Mouse (Mus musculus): Measurements from ENCODE around the gene Ttc12. TPM values are rescaled to one million over a fixed set of nuclear protein-coding genes. Genes with fewer than 3 reads are reported as not detected.

Gene Ttc12
- polyA plus RNA-seq (2014; fragmentation: Nextera tagmentation; extraction: Ambion mirVana), result 1.7 and 2.4 TPM in 2 replicates

- DNase-seq (ENCODE audit: low spot score) (peak; percentile 81), ATAC-seq (ENCODE audit: insufficient read depth, low FRiP score, low TSS enrichment) (peak; percentile 90)
- H3K9me3 ChIP-seq (ENCODE audit: control insufficient read depth, low read length), result no peaks in the 10 kb centered on the region
- peak within 1 kb of the TSS; percentile 37 for H3K9ac ChIP-seq (ENCODE audit: low read length)
- H3K36me3 ChIP-seq (ENCODE audit: control insufficient read depth, insufficient read depth, low read length), result no peaks in the 10 kb centered on the region
- peak within 1 kb of the TSS; percentile 51 for H3K4me3 ChIP-seq (ENCODE audit: low read depth, low read length)
- no peaks in the 10 kb centered on the region for H3K4me1 ChIP-seq (ENCODE audit: control insufficient read depth, insufficient read depth, low read length)
- peak within 1 kb of the TSS; percentile 37; the same call in 1 of the 2 replicates for H3K27ac ChIP-seq (ENCODE audit: low read depth, low read length)
- WGBS, result 0% methylated on average over 18 of the region's 18 CpGs
- no peaks in the 10 kb centered on the region for H3K27me3 ChIP-seq (ENCODE audit: control insufficient read depth, insufficient read depth, low read length)
- peak within 1 kb of the TSS; percentile 78 for H3K4me2 ChIP-seq (ENCODE audit: low read depth)
Measured at GRCm38 (mm10) chr9:49485892-49486311, at the start of gene Ttc12. Ttc12 (minus strand) TSS chr9:49486225.

GRCm38 (mm10) chr9:49534958-49535357, 48.9 kb upstream of the Ttc12 start:
- Histone ChIP-seq H3K4me2 (ENCODE audit: low read depth) (no peak overlapping the region), H3K27ac (ENCODE audit: low read depth, low read length) (no peak overlapping the region), H3K36me3 (ENCODE audit: control insufficient read depth, insufficient read depth, low read length) (no peaks in the 10 kb centered on the region), H3K9ac (ENCODE audit: low read length) (no peak overlapping the region), H3K4me1 (ENCODE audit: control insufficient read depth, insufficient read depth, low read length) (peaks cover 14% of the 10 kb centered on the region), H3K4me3 (ENCODE audit: low read depth, low read length) (no peak overlapping the region), H3K9me3 (ENCODE audit: control insufficient read depth, low read length) (no peaks in the 10 kb centered on the region), H3K27me3 (ENCODE audit: control insufficient read depth, insufficient read depth, low read length) (no peaks in the 10 kb centered on the region)
- no peak for ATAC-seq (ENCODE audit: insufficient read depth, low FRiP score, low TSS enrichment)
- WGBS, result 46% methylated on average over 4 of the region's 4 CpGs
- no peak for DNase-seq (ENCODE audit: low spot score)

DNA sequence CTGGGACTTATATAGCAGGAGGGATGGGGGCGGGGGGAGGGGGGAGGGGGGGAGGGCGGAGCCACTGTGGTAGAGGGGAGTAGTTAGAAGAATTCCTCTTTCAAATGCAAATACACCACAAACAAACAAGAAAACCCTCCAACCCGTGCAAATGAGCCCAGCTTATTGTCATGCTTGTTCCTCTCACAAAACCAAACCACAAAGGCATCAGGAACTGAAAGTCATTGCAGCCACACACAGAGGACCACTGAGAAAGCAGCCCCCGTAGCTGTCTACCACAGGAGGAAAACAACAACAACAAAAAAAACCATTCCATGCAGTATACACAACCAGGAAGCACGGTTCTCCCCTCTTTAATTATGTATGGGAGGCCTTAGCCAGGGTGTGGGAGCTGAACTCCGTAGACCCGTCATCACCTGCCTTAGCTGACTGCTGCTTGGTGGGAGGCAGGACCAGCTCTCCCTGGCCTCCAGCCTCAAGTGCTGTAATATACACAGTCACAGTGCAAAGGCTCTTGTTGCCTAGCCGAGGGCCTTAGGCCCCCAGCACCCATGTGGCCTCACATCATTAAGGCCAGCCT, 48.0 kb upstream of the Ttc12 start:
- peaks cover 14% of the 10 kb centered on the region for H3K4me1 ChIP-seq (ENCODE audit: control insufficient read depth, insufficient read depth, low read length)
- H3K27me3 ChIP-seq (ENCODE audit: control insufficient read depth, insufficient read depth, low read length), result no peaks in the 10 kb centered on the region
- no peaks in the 10 kb centered on the region for H3K36me3 ChIP-seq (ENCODE audit: control insufficient read depth, insufficient read depth, low read length)
- DNase-seq (ENCODE audit: low spot score) (peak; percentile 44), ATAC-seq (ENCODE audit: insufficient read depth, low FRiP score, low TSS enrichment) (peak; percentile 63)
- H3K9ac ChIP-seq (ENCODE audit: low read length), result no peak overlapping the region
- H3K4me3 ChIP-seq (ENCODE audit: low read depth, low read length), result no peak overlapping the region
- H3K4me2 ChIP-seq (ENCODE audit: low read depth), result no peak overlapping the region
- H3K27ac ChIP-seq (ENCODE audit: low read depth, low read length), result 0 out of 2 replicates have a peak overlapping the region, but pooled peaks have one; percentile 53
- H3K9me3 ChIP-seq (ENCODE audit: control insufficient read depth, low read length), result no peaks in the 10 kb centered on the region
- 10% methylated on average over 7 of the region's 8 CpGs for WGBS

DNA sequence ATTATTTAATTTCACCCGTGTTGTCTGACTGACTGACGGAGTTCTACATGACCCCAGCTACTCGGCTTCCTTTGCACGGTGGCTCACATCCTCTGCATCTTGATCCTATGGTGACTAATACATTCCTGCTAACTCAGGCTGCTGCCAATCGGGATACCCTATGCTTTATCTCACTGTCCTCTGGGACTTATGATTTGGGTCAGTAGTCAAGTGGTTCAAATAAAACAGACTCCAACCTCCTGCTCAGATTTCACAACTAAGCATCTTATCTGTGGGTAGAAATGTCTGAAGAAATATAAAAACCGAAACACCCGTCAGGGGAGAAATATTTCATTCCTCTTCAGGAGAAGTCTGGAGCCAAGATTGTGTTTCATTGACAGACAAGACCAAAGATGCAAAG, 47.4 kb upstream of the Ttc12 start:
- Histone ChIP-seq H3K27me3 (ENCODE audit: control insufficient read depth, insufficient read depth, low read length) (no peaks in the 10 kb centered on the region), H3K4me3 (ENCODE audit: low read depth, low read length) (no peak overlapping the region), H3K9ac (ENCODE audit: low read length) (no peak overlapping the region), H3K36me3 (ENCODE audit: control insufficient read depth, insufficient read depth, low read length) (no peaks in the 10 kb centered on the region), H3K27ac (ENCODE audit: low read depth, low read length) (no peak overlapping the region), H3K9me3 (ENCODE audit: control insufficient read depth, low read length) (no peaks in the 10 kb centered on the region), H3K4me1 (ENCODE audit: control insufficient read depth, insufficient read depth, low read length) (peaks cover 14% of the 10 kb centered on the region), H3K4me2 (ENCODE audit: low read depth) (no peak overlapping the region)
- DNase-seq (ENCODE audit: low spot score), result no peak
- ATAC-seq (ENCODE audit: insufficient read depth, low FRiP score, low TSS enrichment), result no peak
- WGBS, result 82% methylated on average over 7 of the region's 7 CpGs

- no peak overlapping the region for H3K4me2 ChIP-seq (ENCODE audit: low read depth)
- DNase-seq (ENCODE audit: low spot score) (no peak), ATAC-seq (ENCODE audit: insufficient read depth, low FRiP score, low TSS enrichment) (no peak)
- H3K9me3 ChIP-seq (ENCODE audit: control insufficient read depth, low read length), result no peaks in the 10 kb centered on the region
- H3K27ac ChIP-seq (ENCODE audit: low read depth, low read length), result no peak overlapping the region
- no peaks in the 10 kb centered on the region for H3K36me3 ChIP-seq (ENCODE audit: control insufficient read depth, insufficient read depth, low read length)
- WGBS, result 94% methylated on average over 6 of the region's 6 CpGs
- H3K4me3 ChIP-seq (ENCODE audit: low read depth, low read length), result no peak overlapping the region
- peaks cover 14% of the 10 kb centered on the region for H3K4me1 ChIP-seq (ENCODE audit: control insufficient read depth, insufficient read depth, low read length)
- H3K9ac ChIP-seq (ENCODE audit: low read length), result no peak overlapping the region
- no peaks in the 10 kb centered on the region for H3K27me3 ChIP-seq (ENCODE audit: control insufficient read depth, insufficient read depth, low read length)
Measured at GRCm38 (mm10) chr9:49531833-49532232, 45.8 kb upstream of the Ttc12 start.

DNA sequence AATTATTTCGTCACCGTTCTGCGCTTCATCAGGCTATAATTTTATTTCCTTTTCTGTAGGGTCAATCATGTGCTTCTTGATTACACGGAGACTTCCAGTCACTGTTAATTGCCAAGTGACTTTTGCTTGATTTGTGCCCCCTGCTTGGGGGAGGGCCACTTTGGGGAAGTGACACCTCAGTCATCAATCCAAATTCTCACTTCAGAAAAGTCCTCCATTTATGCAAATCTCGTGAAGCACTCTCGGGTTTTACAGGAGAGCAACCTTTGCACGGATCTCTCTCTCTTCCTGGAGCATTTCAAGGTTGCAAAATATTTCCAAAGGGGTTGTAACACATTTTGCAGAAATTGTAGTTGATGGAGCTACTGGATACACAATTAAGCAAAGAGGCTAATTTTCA, 45.2 kb upstream of the Ttc12 start:
- WGBS, result 52% methylated on average over 7 of the region's 7 CpGs
- peaks cover 14% of the 10 kb centered on the region for H3K4me1 ChIP-seq (ENCODE audit: control insufficient read depth, insufficient read depth, low read length)
- DNase-seq (ENCODE audit: low spot score), result no peak
- no peak overlapping the region for H3K4me2 ChIP-seq (ENCODE audit: low read depth)
- no peaks in the 10 kb centered on the region for H3K36me3 ChIP-seq (ENCODE audit: control insufficient read depth, insufficient read depth, low read length)
- no peak overlapping the region for H3K4me3 ChIP-seq (ENCODE audit: low read depth, low read length)
- no peak for ATAC-seq (ENCODE audit: insufficient read depth, low FRiP score, low TSS enrichment)
- H3K27ac ChIP-seq (ENCODE audit: low read depth, low read length), result no peak overlapping the region
- H3K27me3 ChIP-seq (ENCODE audit: control insufficient read depth, insufficient read depth, low read length), result no peaks in the 10 kb centered on the region
- no peak overlapping the region for H3K9ac ChIP-seq (ENCODE audit: low read length)
- no peaks in the 10 kb centered on the region for H3K9me3 ChIP-seq (ENCODE audit: control insufficient read depth, low read length)

DNA sequence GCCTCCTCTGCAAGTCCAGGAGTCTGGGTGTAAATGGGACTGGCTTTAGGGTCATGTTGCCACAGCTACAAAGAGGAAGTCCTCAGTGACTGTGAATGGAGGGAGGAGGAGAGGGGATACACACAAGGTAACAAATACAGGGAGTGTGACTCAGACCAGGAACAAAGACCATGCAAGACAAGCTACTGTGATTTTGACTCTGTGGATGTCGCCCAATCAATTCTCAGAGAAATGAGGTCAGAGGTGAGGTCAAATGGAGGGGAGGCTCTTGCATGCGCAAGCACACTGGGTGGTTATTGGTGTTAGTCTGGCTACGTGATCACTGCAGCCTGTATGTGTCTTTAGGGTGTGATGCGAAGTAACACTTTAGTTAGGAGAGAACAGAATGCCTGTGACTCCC, 44.7 kb upstream of the Ttc12 start:
- Histone ChIP-seq H3K4me1 (ENCODE audit: control insufficient read depth, insufficient read depth, low read length) (peaks cover 9% of the 10 kb centered on the region), H3K9me3 (ENCODE audit: control insufficient read depth, low read length) (no peaks in the 10 kb centered on the region), H3K27me3 (ENCODE audit: control insufficient read depth, insufficient read depth, low read length) (no peaks in the 10 kb centered on the region), H3K27ac (ENCODE audit: low read depth, low read length) (no peak overlapping the region), H3K36me3 (ENCODE audit: control insufficient read depth, insufficient read depth, low read length) (no peaks in the 10 kb centered on the region), H3K4me3 (ENCODE audit: low read depth, low read length) (no peak overlapping the region), H3K9ac (ENCODE audit: low read length) (no peak overlapping the region), H3K4me2 (ENCODE audit: low read depth) (no peak overlapping the region)
- DNase-seq (ENCODE audit: low spot score) (no peak), ATAC-seq (ENCODE audit: insufficient read depth, low FRiP score, low TSS enrichment) (no peak)
- WGBS, result 41% methylated on average over 4 of the region's 4 CpGs

- Histone ChIP-seq H3K36me3 (ENCODE audit: control insufficient read depth, insufficient read depth, low read length) (no peaks in the 10 kb centered on the region), H3K4me1 (ENCODE audit: control insufficient read depth, insufficient read depth, low read length) (peaks cover 5% of the 10 kb centered on the region), H3K27ac (ENCODE audit: low read depth, low read length) (no peak overlapping the region), H3K9ac (ENCODE audit: low read length) (no peak overlapping the region), H3K4me3 (ENCODE audit: low read depth, low read length) (no peak overlapping the region), H3K4me2 (ENCODE audit: low read depth) (no peak overlapping the region), H3K9me3 (ENCODE audit: control insufficient read depth, low read length) (no peaks in the 10 kb centered on the region), H3K27me3 (ENCODE audit: control insufficient read depth, insufficient read depth, low read length) (no peaks in the 10 kb centered on the region)
- DNase-seq (ENCODE audit: low spot score) (no peak), ATAC-seq (ENCODE audit: insufficient read depth, low FRiP score, low TSS enrichment) (no peak)
- 65% methylated on average over 8 of the region's 8 CpGs for WGBS
Measured at GRCm38 (mm10) chr9:49529366-49529959, 43.4 kb upstream of the Ttc12 start.

DNA sequence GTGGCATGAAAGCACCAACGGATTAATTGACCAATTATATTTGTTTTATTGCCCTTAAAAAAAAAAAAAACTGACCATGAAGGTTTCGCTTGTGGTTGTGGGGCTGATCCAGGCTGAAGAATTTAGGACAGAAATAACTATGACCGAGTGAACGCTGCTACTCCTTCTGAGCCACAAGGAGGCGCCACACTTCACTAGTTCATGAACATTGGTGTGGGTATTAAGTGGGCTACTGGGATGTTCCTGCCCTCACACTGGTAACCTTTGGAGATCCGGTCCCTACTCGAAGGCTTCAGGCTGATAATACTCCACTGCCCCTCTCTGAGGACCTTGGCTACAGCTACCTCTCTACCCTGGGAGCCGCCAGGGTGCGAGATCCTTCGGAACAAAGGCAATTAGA, 42.9 kb upstream of the Ttc12 start:
- no peak overlapping the region for H3K27ac ChIP-seq (ENCODE audit: low read depth, low read length)
- H3K4me3 ChIP-seq (ENCODE audit: low read depth, low read length), result no peak overlapping the region
- no peak; the same call in 1 of the 2 replicates for ATAC-seq (ENCODE audit: insufficient read depth, low FRiP score, low TSS enrichment)
- no peaks in the 10 kb centered on the region for H3K27me3 ChIP-seq (ENCODE audit: control insufficient read depth, insufficient read depth, low read length)
- H3K9me3 ChIP-seq (ENCODE audit: control insufficient read depth, low read length), result no peaks in the 10 kb centered on the region
- DNase-seq (ENCODE audit: low spot score), result peak; percentile 66
- no peak overlapping the region for H3K9ac ChIP-seq (ENCODE audit: low read length)
- no peaks in the 10 kb centered on the region for H3K36me3 ChIP-seq (ENCODE audit: control insufficient read depth, insufficient read depth, low read length)
- H3K4me2 ChIP-seq (ENCODE audit: low read depth), result no peak overlapping the region
- WGBS, result 53% methylated on average over 10 of the region's 10 CpGs
- no peaks in the 10 kb centered on the region for H3K4me1 ChIP-seq (ENCODE audit: control insufficient read depth, insufficient read depth, low read length)
